Mouse (Mus musculus): ENCODE results near the gene Lrrc28.

DNA sequence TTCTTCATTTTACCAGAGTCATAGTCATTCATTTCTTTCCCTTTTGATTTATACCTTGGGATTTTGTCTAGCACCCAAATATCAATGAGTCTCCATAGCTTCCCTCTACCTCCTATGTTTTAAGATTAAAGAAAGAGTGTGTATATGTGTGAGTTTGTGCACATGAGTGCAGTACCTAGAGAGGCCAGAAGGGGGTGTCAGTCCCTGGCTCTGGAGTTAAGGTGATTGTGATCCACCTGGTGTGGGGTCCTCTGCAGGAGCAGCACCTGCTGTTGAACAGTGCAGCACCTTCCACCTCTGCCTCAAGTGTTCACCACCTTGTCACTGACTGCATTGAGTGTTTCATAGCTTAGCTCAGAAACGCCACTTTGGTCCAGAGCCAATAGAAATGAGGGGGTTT lies 25.9 kb upstream of the Lrrc28 start:
- TF ChIP-seq CTCF (IDR thresholded peaks at IDR 0.05) = peak; percentile 49
- TF ChIP-seq EP300 (IDR thresholded peaks at IDR 0.05) = no peak
